Mouse (Mus musculus) midbrain, postnatal 0 days (tissue): ENCODE measurements around the gene Nfia. TPM values are rescaled to one million over a fixed set of nuclear protein-coding genes. Genes with fewer than 3 reads are reported as not detected.

Source experiments
- ATAC-seq: fragments of 200-750 bp; cut with Nextera tagmentation; 2 replicates; pipeline ENCODE4 v1.8.0; 2017; ENCODE audit warnings: moderate number of reproducible peaks, mild to moderate bottlenecking, moderate TSS enrichment, moderate library complexity; ENCODE audit not compliant: low FRiP score
- DNase-seq: peaks from one replicate; pipeline ENCODE4 v3.0.0-alpha.2; 2015; ENCODE audit warnings: low spot score
- H3K27ac ChIP-seq: fragments of 300-500 bp; sonication (generic); 2 replicates; pipeline ENCODE4 v1.5.1; 2014; ENCODE audit warnings: low read depth, mild to moderate bottlenecking, low read length, mixed read lengths
- H3K27me3 ChIP-seq: fragments of 300-500 bp; sonication (generic); 2 replicates; pipeline ENCODE4 v1.6.1; 2014; ENCODE audit warnings: low read length, control low read depth, mixed read lengths; ENCODE audit not compliant: insufficient read depth
- H3K36me3 ChIP-seq: fragments of 300-500 bp; sonication (generic); 2 replicates; pipeline ENCODE4 v1.6.1; 2014; ENCODE audit warnings: low read length, control low read depth, mixed read lengths; ENCODE audit not compliant: insufficient read depth
- H3K4me1 ChIP-seq: fragments of 300-500 bp; sonication (generic); 2 replicates; pipeline ENCODE4 v1.6.1; 2014; ENCODE audit warnings: mild to moderate bottlenecking, control low read depth, antibody characterized with exemption, low read length, mixed read lengths; ENCODE audit not compliant: insufficient read depth
- H3K4me2 ChIP-seq: fragments of 300-500 bp; sonication (generic); 2 replicates; pipeline ENCODE4 v1.6.1; 2014; ENCODE audit warnings: low read depth, mild to moderate bottlenecking, low read length, mixed read lengths; ENCODE audit not compliant: poor library complexity, severe bottlenecking
- H3K4me3 ChIP-seq: fragments of 300-500 bp; sonication (generic); 2 replicates; pipeline ENCODE4 v1.5.1; 2014; ENCODE audit warnings: low read depth, mild to moderate bottlenecking, low read length, moderate library complexity
- H3K9ac ChIP-seq: fragments of 300-500 bp; sonication (generic); replicated peaks from 2 replicates; pipeline ENCODE4 v1.6.1; 2014; ENCODE audit warnings: mild to moderate bottlenecking, low read length, moderate library complexity, mixed read lengths; ENCODE audit not compliant: poor library complexity, severe bottlenecking
- H3K9me3 ChIP-seq: fragments of 300-500 bp; sonication (generic); 2 replicates; pipeline ENCODE4 v1.6.1; 2016; ENCODE audit warnings: low read length, control low read depth
- CTCF ChIP-seq: IDR thresholded peaks from 2 replicates; pipeline ENCODE4 v1.5.1; 2016; ENCODE audit warnings: antibody characterized with exemption, mild to moderate bottlenecking
- WGBS: fragments of 180-500 bp; shearing (Covaris S2); extraction: QIAGEN DNeasy Blood & Tissue Kit; methylation state at CpG from one replicate; pipeline ENCODE4 v1.1.7; 2014; 5-methylcytosine and 5-hydroxymethylcytosine counted together
- polyA plus RNA-seq: library from polyadenylated mRNA; unstranded; fragments of >200 nt; fragmentation: Nextera tagmentation; extraction: Ambion mirVana; gene quantifications from 2 replicates; pipeline ENCODE4 v1.2.1, GENCODE M21; 2015
- total RNA-seq: library from RNA; depleted of rRNA; stranded (reverse); fragments of >200 nt; gene quantifications from 2 replicates; pipeline ENCODE4 v1.2.3, GENCODE M21; 2014

Nfia gene
- total and polyA plus RNA-seq, 2 experiments from 2014 or later = 35.7 to 51.7 TPM

DNA sequence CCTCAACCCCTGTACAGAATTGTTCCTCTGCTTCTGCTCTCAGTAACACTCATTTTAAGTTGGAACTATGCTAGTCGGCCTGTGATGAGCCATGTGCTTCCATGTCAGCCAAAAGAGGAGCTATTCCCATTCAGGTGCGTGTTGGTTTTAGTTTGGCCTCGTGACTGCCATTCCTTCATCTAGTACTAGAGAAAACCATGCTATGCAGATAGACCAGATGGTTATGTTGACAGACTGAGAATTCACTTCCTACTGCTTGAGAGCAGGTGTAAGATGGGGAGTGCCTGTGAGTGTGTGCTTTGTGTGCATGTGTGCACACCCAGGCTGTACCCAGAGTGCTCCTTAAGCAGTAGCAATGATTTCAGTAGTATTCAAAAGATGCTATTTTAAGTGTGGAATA, 15.0 kb downstream of the Nfia start:
- H3K4me3 ChIP-seq = no peak overlapping the region
- H3K9me3 ChIP-seq = no peaks in the 10 kb centered on the region
- no peaks in the 10 kb centered on the region for H3K36me3 ChIP-seq
- DNase-seq = peak; percentile 49
- H3K4me1 ChIP-seq = 0 out of 2 replicates have a peak, but pooled peaks cover 2% of the 10 kb centered on the region
- 61% methylated on average over 3 of the region's 3 CpGs for WGBS
- H3K27me3 ChIP-seq = no peaks in the 10 kb centered on the region
- no peak for TF ChIP-seq CTCF
- H3K27ac ChIP-seq = no peak overlapping the region
- no peak overlapping the region for H3K4me2 ChIP-seq
- ATAC-seq = no peak
- H3K9ac ChIP-seq = no peak overlapping the region

DNA sequence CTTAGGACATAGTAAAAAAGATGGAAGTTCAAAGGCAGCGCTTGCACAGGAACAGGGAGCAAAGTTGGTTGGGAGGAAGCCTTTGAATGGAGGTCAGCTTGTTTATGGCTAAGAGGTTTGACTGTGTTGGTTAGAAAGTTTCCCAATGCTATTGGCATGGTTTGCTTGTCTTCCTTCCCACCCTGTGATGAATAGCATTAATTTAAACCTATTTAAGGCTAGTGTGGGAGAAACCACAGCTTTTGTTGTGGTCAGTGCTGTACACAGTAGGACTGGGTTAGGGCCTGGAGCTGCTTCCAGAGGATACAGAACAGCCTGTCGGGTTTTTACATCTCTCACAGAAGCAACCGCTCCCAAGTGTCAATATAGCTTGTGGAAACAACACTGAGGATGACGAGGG, 16.0 kb downstream of the Nfia start:
- Histone ChIP-seq H3K36me3 (no peaks in the 10 kb centered on the region), H3K4me1 (0 out of 2 replicates have a peak, but pooled peaks cover 2% of the 10 kb centered on the region), H3K9me3 (no peaks in the 10 kb centered on the region), H3K9ac (no peak overlapping the region), H3K27me3 (no peaks in the 10 kb centered on the region), H3K27ac (no peak overlapping the region), H3K4me2 (no peak overlapping the region), H3K4me3 (no peak overlapping the region)
- DNase-seq = no peak
- ATAC-seq = no peak
- 60% methylated on average over 4 of the region's 4 CpGs for WGBS
- TF ChIP-seq CTCF = no peak

DNA sequence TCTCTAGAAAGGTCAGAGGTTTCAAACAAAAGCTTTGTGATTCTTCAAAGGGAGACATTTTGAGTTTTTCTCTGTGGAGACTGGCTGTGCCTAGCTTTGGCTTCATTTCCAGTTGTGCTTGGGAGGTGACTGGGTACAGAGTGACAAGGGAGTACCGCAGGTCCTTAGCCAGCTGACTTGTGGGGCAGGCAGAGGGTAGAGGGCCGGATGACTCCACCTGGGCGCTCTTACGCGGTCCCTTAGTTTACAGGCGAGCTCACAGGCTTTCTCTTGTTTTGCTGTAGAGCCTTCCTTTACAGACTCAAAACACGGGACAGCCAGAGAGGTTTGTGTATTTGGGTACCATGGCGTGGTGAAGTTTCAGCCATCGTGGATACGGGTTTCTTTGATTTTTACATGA, 21.4 kb downstream of the Nfia start:
- ATAC-seq (no peak), DNase-seq (no peak)
- Histone ChIP-seq H3K4me2 (no peak overlapping the region), H3K36me3 (no peaks in the 10 kb centered on the region), H3K4me3 (no peak overlapping the region), H3K4me1 (no peaks in the 10 kb centered on the region), H3K9me3 (no peaks in the 10 kb centered on the region), H3K9ac (no peak overlapping the region), H3K27me3 (no peaks in the 10 kb centered on the region), H3K27ac (no peak overlapping the region)
- no peak for TF ChIP-seq CTCF
- WGBS = 74% methylated on average over 10 of the region's 10 CpGs

DNA sequence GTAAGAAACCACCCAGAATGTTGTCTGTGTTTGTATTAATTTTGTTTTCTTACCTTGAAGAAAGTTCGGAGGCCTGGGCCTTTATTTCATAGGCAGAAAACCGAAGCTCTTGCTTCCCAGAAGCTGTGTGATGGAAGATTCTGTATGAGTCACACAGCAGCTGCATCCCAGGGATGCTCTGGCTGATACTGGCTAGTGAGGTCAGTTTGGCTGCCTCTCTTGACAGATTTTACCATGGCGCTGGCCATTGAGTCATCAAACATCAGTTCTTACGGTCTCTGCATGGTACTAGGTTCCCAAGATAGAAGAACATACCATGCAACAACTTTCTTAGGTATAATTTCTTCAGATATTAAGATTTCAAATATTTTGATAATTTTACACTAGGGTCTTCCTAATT, 22.3 kb downstream of the Nfia start:
- Histone ChIP-seq H3K4me2 (no peak overlapping the region), H3K9ac (no peak overlapping the region), H3K36me3 (no peaks in the 10 kb centered on the region), H3K9me3 (no peaks in the 10 kb centered on the region), H3K27me3 (no peaks in the 10 kb centered on the region), H3K4me3 (no peak overlapping the region), H3K27ac (no peak overlapping the region), H3K4me1 (no peaks in the 10 kb centered on the region)
- DNase-seq = no peak
- TF ChIP-seq CTCF = no peak
- WGBS = 88% methylated on average over 4 of the region's 4 CpGs
- ATAC-seq = no peak

DNA sequence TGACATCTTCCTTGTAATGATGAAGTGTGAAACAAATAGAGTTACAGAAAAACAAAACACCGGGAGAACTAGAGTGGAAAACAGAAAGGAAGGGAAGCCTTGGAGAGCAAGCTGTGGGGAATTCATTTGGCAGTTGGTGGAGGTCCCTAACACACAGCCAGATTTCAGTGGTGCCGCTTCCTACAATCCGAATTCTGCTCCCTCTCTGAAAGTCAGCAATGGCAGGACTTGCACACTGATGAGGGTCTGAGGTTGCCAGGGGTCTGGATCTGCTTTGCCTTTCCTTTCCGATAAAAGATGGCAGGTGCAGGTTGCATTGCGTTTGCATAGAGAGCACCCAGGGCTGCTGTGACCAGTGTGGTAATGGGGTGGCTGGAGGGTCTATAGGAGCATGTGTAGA, 23.4 kb downstream of the Nfia start:
- Histone ChIP-seq H3K36me3 (no peaks in the 10 kb centered on the region), H3K27ac (no peak overlapping the region), H3K4me1 (no peaks in the 10 kb centered on the region), H3K4me3 (no peak overlapping the region), H3K9ac (no peak overlapping the region), H3K9me3 (no peaks in the 10 kb centered on the region), H3K27me3 (no peaks in the 10 kb centered on the region), H3K4me2 (peak overlapping the region; percentile 5; the same call in 1 of the 2 replicates)
- no peak for TF ChIP-seq CTCF
- DNase-seq (no peak), ATAC-seq (no peak)
- WGBS = 76% methylated on average over 5 of the region's 5 CpGs

DNA sequence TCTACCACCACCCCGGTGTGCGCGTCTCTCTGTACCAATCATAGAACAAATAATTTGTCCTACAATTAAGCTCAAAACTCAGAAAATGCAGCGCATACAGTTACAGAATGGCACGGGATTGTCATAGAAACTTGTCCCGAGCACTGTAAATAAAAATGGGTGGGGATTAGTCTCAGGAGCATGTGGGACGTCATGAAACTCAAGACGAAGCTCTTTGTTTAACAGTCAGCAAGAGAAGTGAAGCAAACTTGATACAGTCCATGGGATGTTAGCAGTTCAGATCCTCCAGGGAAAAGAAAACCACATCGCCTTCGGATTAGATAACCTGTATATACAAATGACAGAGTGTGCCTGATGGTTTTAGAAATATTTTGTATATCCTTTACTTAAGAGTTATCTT, 24.0 kb downstream of the Nfia start:
- no peaks in the 10 kb centered on the region for H3K36me3 ChIP-seq
- TF ChIP-seq CTCF = no peak
- no peak overlapping the region for H3K27ac ChIP-seq
- H3K4me3 ChIP-seq = no peak overlapping the region
- WGBS = 75% methylated on average over 10 of the region's 10 CpGs
- no peak overlapping the region for H3K9ac ChIP-seq
- H3K27me3 ChIP-seq = no peaks in the 10 kb centered on the region
- no peaks in the 10 kb centered on the region for H3K9me3 ChIP-seq
- H3K4me2 ChIP-seq = no peak overlapping the region
- no peaks in the 10 kb centered on the region for H3K4me1 ChIP-seq
- ATAC-seq = no peak
- DNase-seq = no peak

DNA sequence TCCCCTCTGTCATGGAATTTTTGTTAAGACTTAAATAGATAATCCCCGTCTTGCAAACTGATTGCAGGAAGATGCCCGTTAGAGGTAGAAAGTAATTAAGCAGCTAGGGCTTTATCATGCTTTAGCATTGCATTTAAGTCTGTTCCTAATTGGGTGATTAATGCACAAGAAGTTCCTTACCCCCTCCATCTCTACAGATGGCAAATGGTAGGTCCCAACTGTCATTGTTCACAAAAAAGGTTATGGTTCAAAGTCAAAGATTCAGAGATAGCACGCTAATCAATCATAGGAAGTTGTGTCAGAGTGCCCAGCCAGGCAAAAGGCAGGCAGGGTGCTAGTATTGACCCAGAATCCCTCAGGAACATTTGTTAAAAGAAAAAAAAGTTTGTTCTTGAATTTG, 31.3 kb downstream of the Nfia start:
- no peak overlapping the region for H3K9ac ChIP-seq
- TF ChIP-seq CTCF = no peak
- DNase-seq (no peak), ATAC-seq (no peak)
- no peaks in the 10 kb centered on the region for H3K4me1 ChIP-seq
- WGBS = 84% methylated on average over 3 of the region's 3 CpGs
- no peak overlapping the region for H3K4me3 ChIP-seq
- H3K36me3 ChIP-seq = no peaks in the 10 kb centered on the region
- no peaks in the 10 kb centered on the region for H3K9me3 ChIP-seq
- H3K27ac ChIP-seq = no peak overlapping the region
- H3K27me3 ChIP-seq = no peaks in the 10 kb centered on the region
- H3K4me2 ChIP-seq = no peak overlapping the region
